Mouse (Mus musculus): ENCODE results near the gene Cherp. TPM values are rescaled to one million over a fixed set of nuclear protein-coding genes. Genes with fewer than 3 reads are reported as not detected.
A peak's percentile ranks its signal among the peaks of the same experiment; 100 is the strongest.

The Cherp gene
- total RNA-seq (2015), result 80.1 and 106 TPM in 2 replicates
- 17.7 and 23.8 TPM in 2 replicates for total RNA-seq (2017)

GRCm38 (mm10) chr8:72474826-72475546, at the start of gene Cherp:
Gene Cherp (minus strand): TSS chr8:72475226.
- ATAC-seq (replicated peaks; ENCODE audit: poor library complexity), result peak; percentile 92

- ATAC-seq (replicated peaks; ENCODE audit: poor library complexity), result no peak
Measured at GRCm38 (mm10) chr8:72521888-72522287, 46.9 kb upstream of the Cherp start.

GRCm38 (mm10) chr8:72517421-72517988, 42.5 kb upstream of the Cherp start:
- ATAC-seq (replicated peaks; ENCODE audit: poor library complexity), result no peak

- 0 out of 2 replicates have a peak, but pooled peaks have one; percentile 24 for ATAC-seq (replicated peaks; ENCODE audit: poor library complexity)
Measured at GRCm38 (mm10) chr8:72513158-72513557, 38.1 kb upstream of the Cherp start.

- no peak for ATAC-seq (replicated peaks; ENCODE audit: poor library complexity)
Measured at GRCm38 (mm10) chr8:72512648-72513047, 37.6 kb upstream of the Cherp start.

GRCm38 (mm10) chr8:72507505-72507904, 32.5 kb upstream of the Cherp start:
- no peak for ATAC-seq (replicated peaks; ENCODE audit: poor library complexity)

GRCm38 (mm10) chr8:72504637-72505314, 29.8 kb upstream of the Cherp start:
- peak; percentile 51 for ATAC-seq (replicated peaks; ENCODE audit: poor library complexity)

GRCm38 (mm10) chr8:72504137-72504536, 29.1 kb upstream of the Cherp start:
- ATAC-seq (replicated peaks; ENCODE audit: poor library complexity), result no peak

- no peak for ATAC-seq (replicated peaks; ENCODE audit: poor library complexity)
Measured at GRCm38 (mm10) chr8:72500521-72500931, 25.5 kb upstream of the Cherp start.

GRCm38 (mm10) chr8:72499521-72500284, 24.7 kb upstream of the Cherp start:
- no peak for ATAC-seq (replicated peaks; ENCODE audit: poor library complexity)

GRCm38 (mm10) chr8:72498527-72498926, 23.5 kb upstream of the Cherp start:
- peak; percentile 62 for ATAC-seq (replicated peaks; ENCODE audit: poor library complexity)

- no peak for ATAC-seq (replicated peaks; ENCODE audit: poor library complexity)
Measured at GRCm38 (mm10) chr8:72497911-72498310, 22.9 kb upstream of the Cherp start.

- ATAC-seq (replicated peaks; ENCODE audit: poor library complexity), result no peak
Measured at GRCm38 (mm10) chr8:72496217-72496616, 21.2 kb upstream of the Cherp start.

GRCm38 (mm10) chr8:72495411-72496111, 20.5 kb upstream of the Cherp start:
- ATAC-seq (replicated peaks; ENCODE audit: poor library complexity), result no peak

GRCm38 (mm10) chr8:72493381-72493780, 18.4 kb upstream of the Cherp start:
- ATAC-seq (replicated peaks; ENCODE audit: poor library complexity), result no peak

GRCm38 (mm10) chr8:72492622-72493081, 17.6 kb upstream of the Cherp start:
- ATAC-seq (replicated peaks; ENCODE audit: poor library complexity), result peak; percentile 88

- peak; percentile 26 for ATAC-seq (replicated peaks; ENCODE audit: poor library complexity)
Measured at GRCm38 (mm10) chr8:72491680-72492621, 16.9 kb upstream of the Cherp start, which contains the start of gene Slc35e1. Gene Slc35e1 (minus strand): TSS chr8:72492614.

GRCm38 (mm10) chr8:72491017-72491416, 16.0 kb upstream of the Cherp start:
- ATAC-seq (replicated peaks; ENCODE audit: poor library complexity), result no peak

GRCm38 (mm10) chr8:72487014-72487413, 12.0 kb upstream of the Cherp start:
- peak; percentile 47 for ATAC-seq (replicated peaks; ENCODE audit: poor library complexity)

Data from megakaryocyte progenitor cell, adult 5-6 weeks (primary cell).